Mouse (Mus musculus) olfactory bulb, adult 2 months (tissue): ENCODE results near the gene Mknk1. TPM values are rescaled to one million over a fixed set of nuclear protein-coding genes. Genes with fewer than 3 reads are reported as not detected.

Experiments used
- H3K27ac ChIP-seq: fragments of 200-500 bp; 2 replicates; pipeline ENCODE4 v1.5.1; 2012; ENCODE audit warnings: low read depth, low read length; ENCODE audit not compliant: insufficient read depth
- H3K4me1 ChIP-seq: fragments of 200-500 bp; 2 replicates; pipeline ENCODE4 v1.6.1; 2012; ENCODE audit warnings: low read length; ENCODE audit not compliant: control insufficient read depth, insufficient read depth
- H3K4me3 ChIP-seq: fragments of 200-500 bp; 2 replicates; pipeline ENCODE4 v1.5.1; 2012; ENCODE audit warnings: mild to moderate bottlenecking, low read depth, low read length, moderate library complexity; ENCODE audit not compliant: insufficient read depth
- CTCF ChIP-seq: fragments of 200-500 bp; IDR thresholded peaks from 2 replicates; pipeline ENCODE4 v1.5.1; 2012; ENCODE audit warnings: low read depth, mild to moderate bottlenecking, low read length, moderate library complexity; ENCODE audit not compliant: insufficient read depth
- POLR2A ChIP-seq: fragments of 200-500 bp; IDR thresholded peaks from 2 replicates; pipeline ENCODE4 v1.6.1; 2012; ENCODE audit warnings: mild to moderate bottlenecking, low read depth, low read length, moderate library complexity; ENCODE audit not compliant: insufficient read depth
- WGBS: fragments of 180-500 bp; shearing (Covaris S2); methylation state at CpG from one replicate; pipeline ENCODE4 v1.1.7; 2018; 5-methylcytosine and 5-hydroxymethylcytosine counted together
- polyA plus RNA-seq: library from polyadenylated mRNA; stranded (reverse); fragments of >200 nt; gene quantifications from 2 replicates; pipeline ENCODE4 v1.2.4, GENCODE M21; 2012; ENCODE audit warnings: low replicate concordance; ENCODE audit not compliant: missing spikeins, insufficient read depth, insufficient read length

Mknk1 gene
- polyA plus RNA-seq, 1 experiment = not detected

GRCm38 (mm10) chr4:115832040-115832439 is 7.0 kb upstream of the Mknk1 start:
- TF ChIP-seq POLR2A (no peak), CTCF (no peak)
- Histone ChIP-seq H3K27ac (no peak overlapping the region), H3K4me1 (peaks cover 4% of the 10 kb centered on the region; the same call in 1 of the 2 replicates), H3K4me3 (no peak overlapping the region)
- 60% methylated on average over 2 of the region's 2 CpGs for WGBS

GRCm38 (mm10) chr4:115835576-115835975 is 3.4 kb upstream of the Mknk1 start:
- H3K4me3 ChIP-seq = no peak overlapping the region
- 71% methylated on average over 2 of the region's 2 CpGs for WGBS
- no peak for TF ChIP-seq CTCF
- no peak for TF ChIP-seq POLR2A

GRCm38 (mm10) chr4:115838196-115838595 is 802 bp upstream of the Mknk1 start:
- Histone ChIP-seq H3K4me3 (no peak overlapping the region), H3K4me1 (peaks cover 3% of the 10 kb centered on the region; the same call in 1 of the 2 replicates), H3K27ac (no peak overlapping the region)
- WGBS = 65% methylated on average over 4 of the region's 4 CpGs
- TF ChIP-seq POLR2A (no peak), CTCF (no peak)

More at GRCm38 (mm10) chr4:115835576-115835975, 3.4 kb upstream of the Mknk1 start:
- Histone ChIP-seq H3K27ac (no peak overlapping the region), H3K4me1 (peaks cover 3% of the 10 kb centered on the region; the same call in 1 of the 2 replicates)

GRCm38 (mm10) chr4:115839956-115840355 is 958 bp downstream of the Mknk1 start:
- H3K27ac ChIP-seq = no peak overlapping the region
- no peak overlapping the region for H3K4me3 ChIP-seq
- TF ChIP-seq CTCF = no peak
- TF ChIP-seq POLR2A = no peak
- WGBS = 70% methylated on average over 4 of the region's 4 CpGs
- H3K4me1 ChIP-seq = peaks cover 3% of the 10 kb centered on the region; the same call in 1 of the 2 replicates

GRCm38 (mm10) chr4:115840842-115841241 is 1.8 kb downstream of the Mknk1 start:
- H3K4me1 ChIP-seq = peaks cover 3% of the 10 kb centered on the region; the same call in 1 of the 2 replicates
- no peak overlapping the region for H3K27ac ChIP-seq
- WGBS = 89% methylated on average over 4 of the region's 4 CpGs
- TF ChIP-seq POLR2A (no peak), CTCF (no peak)
- no peak overlapping the region for H3K4me3 ChIP-seq

GRCm38 (mm10) chr4:115846656-115847055 is 7.7 kb downstream of the Mknk1 start:
- Histone ChIP-seq H3K27ac (no peak overlapping the region), H3K4me1 (no peaks in the 10 kb centered on the region; the same call in 1 of the 2 replicates), H3K4me3 (no peak overlapping the region)
- TF ChIP-seq CTCF (no peak), POLR2A (no peak)
- WGBS = 76% methylated on average over 2 of the region's 2 CpGs

DNA sequence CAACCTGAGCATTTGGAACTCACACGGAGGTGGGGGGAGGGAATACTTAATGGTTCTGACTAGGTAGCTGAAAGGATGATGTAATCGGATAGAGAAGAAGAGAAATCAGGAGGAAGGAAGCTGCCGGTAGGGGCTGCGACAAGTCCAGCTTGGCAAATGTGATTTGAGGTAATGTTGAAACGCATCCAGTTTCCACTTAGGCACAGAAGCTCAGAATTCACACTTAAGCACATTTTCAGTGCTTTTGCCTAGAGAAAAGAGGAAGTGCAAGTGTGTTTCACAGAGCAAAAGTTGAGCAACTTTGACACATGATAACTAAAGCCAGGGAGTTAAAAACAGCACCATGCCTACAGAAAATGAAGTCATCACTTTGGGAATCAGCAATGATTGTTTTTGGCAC is 8.4 kb downstream of the Mknk1 start:
- no peak for TF ChIP-seq POLR2A
- no peak for TF ChIP-seq CTCF
- no peaks in the 10 kb centered on the region; the same call in 1 of the 2 replicates for H3K4me1 ChIP-seq
- no peak overlapping the region for H3K27ac ChIP-seq
- WGBS = 37% methylated on average over 5 of the region's 5 CpGs
- H3K4me3 ChIP-seq = no peak overlapping the region

GRCm38 (mm10) chr4:115848083-115848482 is 9.1 kb downstream of the Mknk1 start:
- Histone ChIP-seq H3K27ac (no peak overlapping the region), H3K4me3 (no peak overlapping the region), H3K4me1 (no peaks in the 10 kb centered on the region; the same call in 1 of the 2 replicates)
- TF ChIP-seq POLR2A = no peak
- TF ChIP-seq CTCF = no peak
- 92% methylated on average over 1 of the region's 1 CpGs for WGBS

- TF ChIP-seq CTCF (no peak), POLR2A (no peak)
- 80% methylated on average over 8 of the region's 8 CpGs for WGBS
- Histone ChIP-seq H3K4me3 (no peak overlapping the region), H3K27ac (no peak overlapping the region), H3K4me1 (no peaks in the 10 kb centered on the region; the same call in 1 of the 2 replicates)
Measured at GRCm38 (mm10) chr4:115848990-115849677, 10.1 kb downstream of the Mknk1 start.

- Histone ChIP-seq H3K4me3 (no peak overlapping the region), H3K27ac (no peak overlapping the region), H3K4me1 (peaks cover 2% of the 10 kb centered on the region; the same call in 1 of the 2 replicates)
- WGBS = 90% methylated on average over 2 of the region's 2 CpGs
- TF ChIP-seq CTCF (no peak), POLR2A (no peak)
Measured at GRCm38 (mm10) chr4:115850111-115850510, 11.1 kb downstream of the Mknk1 start.
